Mouse (Mus musculus): ENCODE measurements around the gene Fbxw5. TPM values are rescaled to one million over a fixed set of nuclear protein-coding genes. Genes with fewer than 3 reads are reported as not detected.

Fbxw5 gene
- polyA plus RNA-seq, 1 experiment, result 42.0 TPM

- TF ChIP-seq POLR2A (IDR thresholded peaks at IDR 0.05; ENCODE audit: low read depth, low read length) (no peak), CTCF (IDR thresholded peaks at IDR 0.05; ENCODE audit: extremely low read depth, insufficient read depth, insufficient read length, insufficient replicate concordance) (no peak)
- Histone ChIP-seq H3K4me1 (ENCODE audit: control insufficient read depth, insufficient read depth, insufficient read length) (peaks cover 14% of the 10 kb centered on the region; the same call in 1 of the 2 replicates), H3K27ac (ENCODE audit: insufficient read depth, low read length) (peak overlapping the region; percentile 60), H3K27me3 (ENCODE audit: control insufficient read depth, insufficient read depth, low read length) (no peaks in the 10 kb centered on the region), H3K4me3 (ENCODE audit: extremely low read depth, insufficient read depth, insufficient read length) (peak overlapping the region; percentile 52), H3K36me3 (ENCODE audit: control insufficient read depth, insufficient read depth, low read length) (peaks cover 13% of the 10 kb centered on the region)
- DNase-seq (ENCODE audit: low read depth in 1 of 2, low spot score in 2 of 2), result no peak
- WGBS, result 65% methylated on average over 6 of the region's 6 CpGs
Observed at GRCm38 (mm10) chr2:25500071-25500575, 427 bp upstream of the Fbxw5 start.

DNA sequence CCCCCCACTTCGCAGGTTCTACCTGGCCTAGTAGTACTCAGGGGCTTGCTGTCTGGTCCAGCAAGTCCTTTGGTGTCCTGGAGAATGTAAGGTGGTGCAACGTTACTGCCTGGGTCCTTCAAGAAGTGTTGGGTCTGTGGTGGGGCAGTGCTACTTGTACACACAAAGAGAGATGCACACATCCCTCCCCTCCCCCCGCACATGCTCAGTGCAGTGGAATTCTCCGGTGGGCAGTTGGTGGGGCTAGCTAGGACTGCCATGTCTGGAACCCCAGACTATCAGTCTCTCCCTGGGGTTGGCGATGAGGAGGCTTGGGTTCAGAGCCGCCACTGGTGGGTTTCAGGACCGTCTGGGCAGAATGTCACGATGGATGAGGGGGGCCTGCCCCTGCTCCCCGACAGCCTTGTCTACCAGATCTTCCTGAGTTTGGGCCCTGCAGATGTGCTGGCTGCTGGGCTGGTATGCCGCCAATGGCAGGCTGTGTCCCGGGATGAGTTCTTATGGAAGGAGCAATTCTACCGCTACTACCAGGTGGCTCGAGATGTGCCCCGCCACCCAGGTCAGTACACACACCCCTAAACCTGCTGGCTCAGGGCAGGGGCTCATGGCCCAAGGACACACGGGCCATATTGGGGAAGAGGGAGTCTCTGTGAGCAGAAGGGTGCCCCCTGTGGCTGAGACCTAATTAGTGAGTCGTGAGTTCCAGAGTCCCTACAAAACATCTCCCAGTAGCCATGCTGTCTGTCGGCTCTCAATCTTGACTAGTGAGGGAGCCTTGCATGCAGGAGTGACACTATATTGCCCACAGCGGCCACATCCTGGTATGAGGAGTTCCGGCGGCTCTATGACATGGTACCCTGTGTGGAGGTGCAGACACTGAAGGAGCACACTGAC, 1.3 kb downstream of the Fbxw5 start, which contains the start of gene C8g:
Gene C8g (minus strand): TSS at position 127 of the 894 bp plus-strand sequence.
- no peaks in the 10 kb centered on the region for H3K27me3 ChIP-seq (ENCODE audit: control insufficient read depth, insufficient read depth, low read length)
- H3K4me1 ChIP-seq (ENCODE audit: control insufficient read depth, insufficient read depth, insufficient read length), result peaks cover 14% of the 10 kb centered on the region; the same call in 1 of the 2 replicates
- TF ChIP-seq CTCF (IDR thresholded peaks at IDR 0.05; ENCODE audit: extremely low read depth, insufficient read depth, insufficient read length, insufficient replicate concordance), result no peak

DNA sequence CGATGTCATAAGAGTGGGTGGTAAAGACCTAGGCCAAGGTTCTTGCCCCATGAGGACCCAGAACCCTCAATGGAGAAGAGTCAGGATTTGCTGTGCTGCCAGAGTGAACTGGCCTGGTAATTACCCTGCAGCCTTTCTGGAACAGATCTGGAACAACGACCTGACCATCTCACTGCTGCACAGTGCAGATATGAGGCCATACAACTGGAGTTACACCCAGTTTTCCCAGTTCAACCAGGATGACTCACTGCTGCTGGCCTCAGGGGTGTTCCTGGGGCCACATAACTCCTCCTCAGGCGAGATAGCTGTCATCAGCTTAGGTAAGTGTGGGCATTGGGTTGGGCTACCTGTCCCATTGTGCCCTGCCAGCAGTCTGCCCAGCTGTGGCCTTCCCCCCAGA, 2.2 kb downstream of the Fbxw5 start:
- peaks cover 15% of the 10 kb centered on the region for H3K36me3 ChIP-seq (ENCODE audit: control insufficient read depth, insufficient read depth, low read length)

More for the DNA sequence above, 1.3 kb downstream of the Fbxw5 start, which contains the start of gene C8g:
- Histone ChIP-seq H3K4me3 (ENCODE audit: extremely low read depth, insufficient read depth, insufficient read length) (peak within 1 kb of the TSS; percentile 83), H3K27ac (ENCODE audit: insufficient read depth, low read length) (peak within 1 kb of the TSS; percentile 58), H3K36me3 (ENCODE audit: control insufficient read depth, insufficient read depth, low read length) (peaks cover 15% of the 10 kb centered on the region)
- DNase-seq (ENCODE audit: low read depth in 1 of 2, low spot score in 2 of 2), result no peak
- WGBS, result 76% methylated on average over 20 of the region's 20 CpGs

GRCm38 (mm10) chr2:25504538-25504937, 4.0 kb downstream of the Fbxw5 start:
- H3K27me3 ChIP-seq (ENCODE audit: control insufficient read depth, insufficient read depth, low read length), result no peaks in the 10 kb centered on the region
- peaks cover 12% of the 10 kb centered on the region; the same call in 1 of the 2 replicates for H3K4me1 ChIP-seq (ENCODE audit: control insufficient read depth, insufficient read depth, insufficient read length)
- TF ChIP-seq POLR2A (IDR thresholded peaks at IDR 0.05; ENCODE audit: low read depth, low read length) (no peak), CTCF (IDR thresholded peaks at IDR 0.05; ENCODE audit: extremely low read depth, insufficient read depth, insufficient read length, insufficient replicate concordance) (no peak)
- H3K4me3 ChIP-seq (ENCODE audit: extremely low read depth, insufficient read depth, insufficient read length), result no peak overlapping the region
- H3K27ac ChIP-seq (ENCODE audit: insufficient read depth, low read length), result no peak overlapping the region
- WGBS, result 69% methylated on average over 19 of the region's 19 CpGs
- DNase-seq (ENCODE audit: low read depth in 1 of 2, low spot score in 2 of 2), result no peak
- peaks cover 15% of the 10 kb centered on the region for H3K36me3 ChIP-seq (ENCODE audit: control insufficient read depth, insufficient read depth, low read length)

More for the DNA sequence above, 2.2 kb downstream of the Fbxw5 start:
- peaks cover 12% of the 10 kb centered on the region; the same call in 1 of the 2 replicates for H3K4me1 ChIP-seq (ENCODE audit: control insufficient read depth, insufficient read depth, insufficient read length)
- TF ChIP-seq CTCF (IDR thresholded peaks at IDR 0.05; ENCODE audit: extremely low read depth, insufficient read depth, insufficient read length, insufficient replicate concordance), result no peak
- TF ChIP-seq POLR2A (IDR thresholded peaks at IDR 0.05; ENCODE audit: low read depth, low read length), result no peak
- 84% methylated on average over 3 of the region's 3 CpGs for WGBS
- no peaks in the 10 kb centered on the region for H3K27me3 ChIP-seq (ENCODE audit: control insufficient read depth, insufficient read depth, low read length)
- H3K4me3 ChIP-seq (ENCODE audit: extremely low read depth, insufficient read depth, insufficient read length), result no peak overlapping the region
- H3K27ac ChIP-seq (ENCODE audit: insufficient read depth, low read length), result no peak overlapping the region
- no peak for DNase-seq (ENCODE audit: low read depth in 1 of 2, low spot score in 2 of 2)

DNA sequence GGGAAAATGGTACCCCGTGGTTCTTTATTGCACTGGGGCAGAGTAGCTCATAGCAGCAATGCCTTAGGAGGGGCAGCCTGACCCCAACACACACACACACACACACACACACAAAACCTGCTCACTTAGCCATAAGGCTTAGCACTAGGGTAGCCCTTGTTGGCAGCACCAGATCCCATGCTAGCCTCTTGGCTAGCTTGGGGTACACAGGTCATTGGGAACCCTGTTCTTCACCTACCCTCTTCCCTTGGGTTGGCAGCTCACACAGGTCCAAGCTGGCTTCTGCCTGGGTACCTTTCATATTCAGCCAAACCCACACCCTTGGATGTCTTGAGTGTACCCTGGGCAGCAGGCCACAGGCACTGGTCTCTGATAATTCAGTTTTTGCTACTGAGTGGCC, 4.5 kb downstream of the Fbxw5 start:
- peaks cover 11% of the 10 kb centered on the region; the same call in 1 of the 2 replicates for H3K4me1 ChIP-seq (ENCODE audit: control insufficient read depth, insufficient read depth, insufficient read length)
- H3K36me3 ChIP-seq (ENCODE audit: control insufficient read depth, insufficient read depth, low read length), result peaks cover 15% of the 10 kb centered on the region
- 78% methylated on average over 1 of the region's 1 CpGs for WGBS
- H3K27ac ChIP-seq (ENCODE audit: insufficient read depth, low read length), result no peak overlapping the region
- no peak overlapping the region for H3K4me3 ChIP-seq (ENCODE audit: extremely low read depth, insufficient read depth, insufficient read length)
- no peak for TF ChIP-seq CTCF (IDR thresholded peaks at IDR 0.05; ENCODE audit: extremely low read depth, insufficient read depth, insufficient read length, insufficient replicate concordance)
- TF ChIP-seq POLR2A (IDR thresholded peaks at IDR 0.05; ENCODE audit: low read depth, low read length), result no peak
- H3K27me3 ChIP-seq (ENCODE audit: control insufficient read depth, insufficient read depth, low read length), result no peaks in the 10 kb centered on the region
- DNase-seq (ENCODE audit: low read depth in 1 of 2, low spot score in 2 of 2), result no peak

DNA sequence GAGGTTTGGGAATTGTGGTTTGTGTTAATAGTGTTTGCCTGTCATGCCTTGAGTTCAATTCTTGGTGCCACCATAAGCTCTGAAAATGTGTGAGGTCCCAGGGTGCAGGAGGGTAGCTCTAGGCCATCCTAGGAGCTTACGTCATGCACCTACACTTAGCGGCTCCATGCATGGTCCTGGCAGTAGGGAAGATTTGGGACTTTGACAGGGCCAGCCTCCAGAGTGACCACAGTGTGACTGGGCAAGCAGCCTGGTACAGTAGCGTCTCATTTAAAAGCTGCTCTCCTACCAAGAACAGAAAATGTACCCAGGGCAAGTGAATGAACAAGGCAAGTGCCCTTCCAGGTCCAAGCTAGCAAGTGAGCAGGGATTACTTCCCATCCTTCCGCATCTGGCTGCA, 5.3 kb downstream of the Fbxw5 start:
- peaks cover 9% of the 10 kb centered on the region; the same call in 1 of the 2 replicates for H3K4me1 ChIP-seq (ENCODE audit: control insufficient read depth, insufficient read depth, insufficient read length)
- H3K36me3 ChIP-seq (ENCODE audit: control insufficient read depth, insufficient read depth, low read length), result peaks cover 15% of the 10 kb centered on the region
- WGBS, result 95% methylated on average over 4 of the region's 4 CpGs
- H3K27ac ChIP-seq (ENCODE audit: insufficient read depth, low read length), result no peak overlapping the region
- H3K27me3 ChIP-seq (ENCODE audit: control insufficient read depth, insufficient read depth, low read length), result no peaks in the 10 kb centered on the region
- TF ChIP-seq CTCF (IDR thresholded peaks at IDR 0.05; ENCODE audit: extremely low read depth, insufficient read depth, insufficient read length, insufficient replicate concordance) (no peak), POLR2A (IDR thresholded peaks at IDR 0.05; ENCODE audit: low read depth, low read length) (no peak)
- no peak for DNase-seq (ENCODE audit: low read depth in 1 of 2, low spot score in 2 of 2)
- no peak overlapping the region for H3K4me3 ChIP-seq (ENCODE audit: extremely low read depth, insufficient read depth, insufficient read length)
